Comparison of ENCODE assay signal across 13 mouse cellular contexts in the genomic region with DNA sequence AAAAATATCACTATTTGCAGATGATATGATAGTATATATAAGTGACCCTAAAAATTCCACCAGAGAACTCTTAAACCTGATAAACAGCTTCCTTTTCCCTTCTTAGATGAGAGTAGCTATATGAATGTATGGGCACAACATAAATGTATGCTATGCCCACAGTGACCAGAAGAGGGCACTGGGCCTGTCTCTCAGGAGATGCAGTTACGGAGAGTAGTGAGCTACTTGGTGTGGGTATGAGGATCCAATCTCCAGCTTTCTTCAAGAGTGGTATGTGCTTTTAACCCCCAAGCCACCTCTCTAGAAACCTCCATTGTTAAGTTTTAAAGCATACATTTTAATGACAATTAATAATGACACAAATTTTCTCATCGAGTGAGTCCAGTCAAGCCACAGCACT.
A peak's percentile ranks its signal among the peaks of the same experiment; 100 is the strongest.
DNase-seq lines count a peak whose midpoint lies in the region; ATAC-seq and TF ChIP-seq lines count a peak whose summit lies in the region.
"Had no signal": no experiment of that assay in that cellular context is flagged by ENCODE, and none has a peak within 500 bp of the region (broad histone marks: within the 10 kb centered on the region; RNA-seq: fewer than 3 reads in every experiment).

No protein-coding gene starts in this region.

- no peaks in the 10 kb centered on the region for H3K27me3 ChIP-seq in hindbrain, postnatal 0 days (ENCODE audit: insufficient read depth, low read length)
- H3K27me3 ChIP-seq in hindbrain, embryonic 12.5 days = no peaks in the 10 kb centered on the region
- no peaks in the 10 kb centered on the region for H3K27me3 ChIP-seq in midbrain, embryonic 11.5 days (ENCODE audit: control insufficient read depth, insufficient read depth, low read length)
- no peaks in the 10 kb centered on the region for H3K27me3 ChIP-seq in midbrain, embryonic 10.5 days (ENCODE audit: low read depth, poor library complexity, severe bottlenecking)
- H3K27me3 ChIP-seq: kidney, embryonic 15.5 days; limb, embryonic 12.5 days had no signal

- intact Hi-C loops in heart, postnatal 25 days (cut with DNase I) = no loop called here

- H3K9me3 ChIP-seq in hindbrain, postnatal 0 days (ENCODE audit: low read length) = no peaks in the 10 kb centered on the region
- H3K9me3 ChIP-seq in hindbrain, embryonic 12.5 days (replicated peaks) = no peaks in the 10 kb centered on the region
- no peaks in the 10 kb centered on the region for H3K9me3 ChIP-seq in midbrain, embryonic 11.5 days (ENCODE audit: control insufficient read depth, low read length)
- H3K9me3 ChIP-seq in midbrain, embryonic 10.5 days (replicated peaks) = no peaks in the 10 kb centered on the region
- H3K9me3 ChIP-seq: kidney, embryonic 15.5 days; limb, embryonic 12.5 days had no signal

- peak; percentile 23; the same call in 1 of the 2 replicates for TF ChIP-seq CTCF in hindbrain, postnatal 0 days (IDR thresholded peaks at IDR 0.05; ENCODE audit: low read depth)

- no peaks in the 10 kb centered on the region for H3K4me1 ChIP-seq in hindbrain, postnatal 0 days (ENCODE audit: insufficient read depth, low read length)
- H3K4me1 ChIP-seq in hindbrain, embryonic 12.5 days = no peaks in the 10 kb centered on the region
- no peaks in the 10 kb centered on the region for H3K4me1 ChIP-seq in midbrain, embryonic 11.5 days (ENCODE audit: control insufficient read depth, insufficient read depth, low read length)
- H3K4me1 ChIP-seq in midbrain, embryonic 10.5 days = no peaks in the 10 kb centered on the region
- H3K4me1 ChIP-seq: kidney, embryonic 15.5 days; limb, embryonic 12.5 days had no signal

- H3K9ac ChIP-seq in hindbrain, postnatal 0 days (replicated peaks; ENCODE audit: low read length) = no peak overlapping the region
- no peak overlapping the region for H3K9ac ChIP-seq in hindbrain, embryonic 12.5 days
- no peak overlapping the region for H3K9ac ChIP-seq in midbrain, embryonic 11.5 days (ENCODE audit: low read length)
- H3K9ac ChIP-seq: kidney, embryonic 15.5 days; limb, embryonic 12.5 days had no signal

- H3K36me3 ChIP-seq in hindbrain, postnatal 0 days (ENCODE audit: insufficient read depth, low read length) = no peaks in the 10 kb centered on the region
- no peaks in the 10 kb centered on the region for H3K36me3 ChIP-seq in hindbrain, embryonic 12.5 days
- H3K36me3 ChIP-seq in midbrain, embryonic 11.5 days (ENCODE audit: control insufficient read depth, insufficient read depth, low read length) = no peaks in the 10 kb centered on the region
- no peaks in the 10 kb centered on the region for H3K36me3 ChIP-seq in midbrain, embryonic 10.5 days
- H3K36me3 ChIP-seq: kidney, embryonic 15.5 days; limb, embryonic 12.5 days had no signal

- no peak overlapping the region for H3K4me3 ChIP-seq in hindbrain, postnatal 0 days (ENCODE audit: low read length)
- no peak overlapping the region for H3K4me3 ChIP-seq in hindbrain, embryonic 12.5 days
- no peak overlapping the region for H3K4me3 ChIP-seq in midbrain, embryonic 11.5 days (ENCODE audit: low read depth, low read length)
- no peak overlapping the region for H3K4me3 ChIP-seq in midbrain, embryonic 10.5 days
- H3K4me3 ChIP-seq: kidney, embryonic 15.5 days; limb, embryonic 12.5 days had no signal

- ATAC-seq in hindbrain, postnatal 0 days = no peak
- no peak for ATAC-seq in hindbrain, embryonic 12.5 days (ENCODE audit: low FRiP score)
- ATAC-seq in midbrain, embryonic 11.5 days (ENCODE audit: low FRiP score) = no peak
- ATAC-seq: activated CD4-positive, CD25-positive, alpha-beta regulatory T cell, adult 4 months had no signal

- no peak overlapping the region for H3K4me2 ChIP-seq in hindbrain, postnatal 0 days (ENCODE audit: low read depth, low read length)
- H3K4me2 ChIP-seq in hindbrain, embryonic 12.5 days (replicated peaks) = no peak overlapping the region
- no peak overlapping the region for H3K4me2 ChIP-seq in midbrain, embryonic 11.5 days
- H3K4me2 ChIP-seq: heart, embryonic 11.5 days; kidney, embryonic 15.5 days; limb, embryonic 12.5 days had no signal

- DNase-seq in hindbrain, postnatal 0 days (ENCODE audit: low spot score) = no peak
- peak; percentile 79 for DNase-seq in midbrain, embryonic 11.5 days (ENCODE audit: low spot score, missing footprints)
- no peak for DNase-seq in midbrain, embryonic 10.5 days (ENCODE audit: low spot score)
- DNase-seq in WW6 (ENCODE audit: low read depth, low spot score) = peak; percentile 1
- DNase-seq in thymus, postnatal 36 days = peak; percentile 28 to 33
- no peak for DNase-seq in cerebellum, adult 9-11 months
- DNase-seq in heart, postnatal 25 days (ENCODE audit: low spot score) = no peak
- DNase-seq: midbrain, embryonic 14.5 days had no signal

- WGBS in hindbrain, postnatal 0 days = 91% methylated on average over 2 of the region's 2 CpGs
- 90% methylated on average over 2 of the region's 2 CpGs for WGBS in hindbrain, embryonic 12.5 days
- 85% methylated on average over 2 of the region's 2 CpGs for WGBS in midbrain, embryonic 11.5 days
- WGBS in midbrain, embryonic 10.5 days = 84% methylated on average over 2 of the region's 2 CpGs

- no peak overlapping the region for H3K27ac ChIP-seq in hindbrain, postnatal 0 days
- H3K27ac ChIP-seq in hindbrain, embryonic 12.5 days = no peak overlapping the region
- H3K27ac ChIP-seq in midbrain, embryonic 11.5 days (ENCODE audit: low read depth, low read length) = no peak overlapping the region
- H3K27ac ChIP-seq in midbrain, embryonic 10.5 days (replicated peaks) = no peak overlapping the region
- H3K27ac ChIP-seq: kidney, embryonic 15.5 days; limb, embryonic 12.5 days had no signal

Comparison
In these comparisons a context has a peak if more than half of its experiments do, and no peak if none do; other contexts are left out.
1. DNase-seq: peak in midbrain, embryonic 11.5 days (single experiment), WW6 (single experiment) and thymus, postnatal 36 days (2 of 2); none in hindbrain, postnatal 0 days (single experiment), midbrain, embryonic 10.5 days (single experiment), cerebellum, adult 9-11 months (single experiment) and heart, postnatal 25 days (single experiment).